ENCODE assay signal across 27 mouse cellular contexts in the genomic region with DNA sequence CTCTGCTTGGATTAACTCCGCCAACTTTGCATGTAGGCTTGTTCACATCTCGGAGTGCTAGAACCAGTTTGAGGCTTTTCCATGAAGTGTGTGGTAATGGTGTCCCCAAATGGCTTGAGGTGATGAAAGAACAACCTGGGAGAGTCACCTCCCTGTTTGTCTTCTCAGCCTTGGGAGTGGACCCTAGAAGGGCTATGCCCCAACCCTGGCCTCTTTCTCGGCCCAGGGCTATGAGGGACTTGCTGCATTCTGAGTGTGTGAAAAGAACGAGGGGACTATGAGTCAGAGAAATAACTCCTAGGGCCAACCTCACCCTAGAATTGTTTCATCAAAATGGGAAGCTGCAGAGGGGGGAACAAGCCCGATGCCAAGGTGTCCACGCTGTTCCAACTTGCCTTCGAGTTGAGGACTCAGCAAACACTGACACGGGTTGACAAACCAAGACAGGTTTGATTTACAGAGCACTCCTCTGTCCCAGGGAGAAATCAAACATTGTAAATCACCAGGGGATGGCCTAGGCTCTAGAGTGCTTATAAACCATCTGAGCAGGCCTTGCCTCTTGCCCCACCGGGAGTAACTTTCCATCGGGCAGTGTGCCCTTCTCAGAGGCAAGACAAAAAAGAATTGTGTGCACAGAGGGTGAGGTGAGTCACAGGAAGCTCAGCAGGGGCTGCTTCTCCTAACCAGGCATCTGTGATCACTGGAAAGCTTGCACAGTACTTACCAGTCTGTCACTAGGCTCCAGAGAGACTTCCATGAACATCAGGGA.
DNase-seq lines count a peak whose midpoint lies in the region; ATAC-seq and TF ChIP-seq lines count a peak whose summit lies in the region.
"Had no signal": no experiment of that assay in that cellular context is flagged by ENCODE, and none has a peak within 500 bp of the region (broad histone marks: within the 10 kb centered on the region; RNA-seq: fewer than 3 reads in every experiment).

No protein-coding gene starts in this region.

- no peak for TF ChIP-seq CTCF in Patski (IDR thresholded peaks at IDR 0.05)

- no peak overlapping the region for H3K4me3 ChIP-seq in limb, embryonic 15.5 days
- no peak overlapping the region for H3K4me3 ChIP-seq in limb, embryonic 10.5 days
- no peak overlapping the region for H3K4me3 ChIP-seq in stomach, embryonic 15.5 days (replicated peaks)
- H3K4me3 ChIP-seq: forebrain, embryonic 10.5 days; heart, embryonic 15.5 days; hindbrain, embryonic 13.5 days; limb, embryonic 13.5 days; liver, embryonic 13.5 days; midbrain, embryonic 12.5 days; neural tube, embryonic 15.5 days had no signal

- POLR2A ChIA-PET in Patski (lab: Charles Lee): no interaction called here

- peak; percentile 55; the same call in 1 of the 2 replicates for ATAC-seq in limb, embryonic 15.5 days (ENCODE audit: insufficient number of reproducible peaks, low FRiP score, low TSS enrichment, low read depth)
- peak; percentile 75 for ATAC-seq in Patski
- ATAC-seq in stomach, embryonic 15.5 days (ENCODE audit: insufficient read depth, low FRiP score, low read depth): no peak
- ATAC-seq: forebrain, embryonic 16.5 days had no signal

- H3K4me2 ChIP-seq in limb, embryonic 15.5 days: no peak overlapping the region
- H3K4me2 ChIP-seq in stomach, embryonic 15.5 days: no peak overlapping the region
- H3K4me2 ChIP-seq: heart, embryonic 15.5 days; hindbrain, embryonic 13.5 days; limb, embryonic 13.5 days; liver, embryonic 13.5 days; midbrain, embryonic 12.5 days; neural tube, embryonic 15.5 days had no signal

- in situ Hi-C loops in Patski (cut with MboI; ENCODE audit: low pct_unique_long_range_greater_than_20kb): no loop called here

- CTCF ChIA-PET in Patski (lab: Charles Lee): interaction anchor here (1.1 to 1.4 kb wide), 2 partner anchors 14 to 73 kb away, joined by 4 read pairs; no protein-coding TSS in a partner anchor

- no peak overlapping the region for H3K9ac ChIP-seq in limb, embryonic 15.5 days
- no peak overlapping the region for H3K9ac ChIP-seq in stomach, embryonic 15.5 days
- H3K9ac ChIP-seq: heart, embryonic 15.5 days; hindbrain, embryonic 13.5 days; limb, embryonic 13.5 days; liver, embryonic 13.5 days; midbrain, embryonic 12.5 days; neural tube, embryonic 15.5 days had no signal

- H3K4me1 ChIP-seq in limb, embryonic 15.5 days: no peaks in the 10 kb centered on the region
- H3K4me1 ChIP-seq in limb, embryonic 10.5 days: no peaks in the 10 kb centered on the region
- H3K4me1 ChIP-seq in stomach, embryonic 15.5 days: no peaks in the 10 kb centered on the region
- H3K4me1 ChIP-seq: forebrain, embryonic 10.5 days; heart, embryonic 15.5 days; hindbrain, embryonic 13.5 days; liver, embryonic 13.5 days; midbrain, embryonic 12.5 days; neural tube, embryonic 15.5 days had no signal

- 64% methylated on average over 10 of the region's 10 CpGs for WGBS in limb, embryonic 15.5 days
- 76% methylated on average over 10 of the region's 10 CpGs for WGBS in limb, embryonic 10.5 days
- WGBS in stomach, embryonic 15.5 days: 64% methylated on average over 10 of the region's 10 CpGs

- no peaks in the 10 kb centered on the region for H3K36me3 ChIP-seq in limb, embryonic 15.5 days
- H3K36me3 ChIP-seq in limb, embryonic 10.5 days: no peaks in the 10 kb centered on the region
- no peaks in the 10 kb centered on the region for H3K36me3 ChIP-seq in stomach, embryonic 15.5 days
- H3K36me3 ChIP-seq: forebrain, embryonic 10.5 days; heart, embryonic 15.5 days; hindbrain, embryonic 13.5 days; limb, embryonic 13.5 days; liver, embryonic 13.5 days; midbrain, embryonic 12.5 days; neural tube, embryonic 15.5 days had no signal

- H3K27me3 ChIP-seq in limb, embryonic 15.5 days: no peaks in the 10 kb centered on the region
- no peaks in the 10 kb centered on the region for H3K27me3 ChIP-seq in limb, embryonic 10.5 days (ENCODE audit: low read depth, poor library complexity, severe bottlenecking)
- H3K27me3 ChIP-seq in Patski: no peaks in the 10 kb centered on the region
- H3K27me3 ChIP-seq in stomach, embryonic 15.5 days (replicated peaks): no peaks in the 10 kb centered on the region
- H3K27me3 ChIP-seq: heart, embryonic 15.5 days; hindbrain, embryonic 13.5 days; limb, embryonic 13.5 days; liver, embryonic 13.5 days; midbrain, embryonic 12.5 days; neural tube, embryonic 15.5 days had no signal

- no peak overlapping the region for H3K27ac ChIP-seq in limb, embryonic 15.5 days
- H3K27ac ChIP-seq in limb, embryonic 10.5 days: no peak overlapping the region
- H3K27ac ChIP-seq in stomach, embryonic 15.5 days: 0 out of 2 replicates have a peak overlapping the region, but pooled peaks have one; percentile 16
- H3K27ac ChIP-seq: forebrain, embryonic 10.5 days; heart, embryonic 15.5 days; hindbrain, embryonic 13.5 days; kidney, postnatal 0 days; limb, embryonic 13.5 days; liver, embryonic 13.5 days; midbrain, embryonic 12.5 days; neural tube, embryonic 15.5 days had no signal

- no peaks in the 10 kb centered on the region for H3K9me3 ChIP-seq in limb, embryonic 15.5 days
- no peaks in the 10 kb centered on the region for H3K9me3 ChIP-seq in limb, embryonic 10.5 days (replicated peaks)
- no peaks in the 10 kb centered on the region for H3K9me3 ChIP-seq in stomach, embryonic 15.5 days
- H3K9me3 ChIP-seq: forebrain, embryonic 10.5 days; heart, embryonic 15.5 days; hindbrain, embryonic 13.5 days; limb, embryonic 13.5 days; liver, embryonic 13.5 days; midbrain, embryonic 12.5 days; neural tube, embryonic 15.5 days had no signal

- no peak for DNase-seq in limb, embryonic 10.5 days (ENCODE audit: low spot score)
- DNase-seq in Patski (ENCODE audit: low read depth, low spot score): peak; percentile 57
- peak; percentile 42 for DNase-seq in adrenal gland, postnatal 14 days
- DNase-seq in spleen, postnatal 14 days (ENCODE audit: low spot score in 2 of 2): no peak
- DNase-seq in left cerebral cortex, adult 9 months (ENCODE audit: low spot score in 2 of 2): no peak
- DNase-seq in testis, postnatal 10 days (ENCODE audit: low spot score): no peak
- DNase-seq: cerebellum, adult 8-10 months; cerebellum, postnatal 36 days; gastrocnemius, postnatal 36 days; heart, postnatal 36 days; kidney, adult 2 months; liver, embryonic 13.5 days; lung, adult 2 months; lung, postnatal 14 days; right cerebral cortex, adult 18-20 months; thymus, adult 2 months; thymus, postnatal 4 days had no signal

Comparison
In these comparisons a context has a peak if more than half of its experiments do, and no peak if none do; other contexts are left out.
1. DNase-seq: peak in Patski (single experiment) and adrenal gland, postnatal 14 days (single experiment); none in limb, embryonic 10.5 days (single experiment), spleen, postnatal 14 days (0 of 2), left cerebral cortex, adult 9 months (0 of 2) and testis, postnatal 10 days (single experiment).